Mouse (Mus musculus) brain, embryonic 14.5 days (tissue): ENCODE measurements around the gene Ttf1.

Source experiments
- CTCF ChIP-seq: fragments of 200-500 bp; IDR thresholded peaks from 2 replicates; pipeline ENCODE4 v1.5.1; 2012; ENCODE audit warnings: inconsistent platforms, mild to moderate bottlenecking, moderate library complexity, borderline replicate concordance; ENCODE audit not compliant: insufficient read depth, insufficient read length; ENCODE audit errors: extremely low read depth
- POLR2A ChIP-seq: fragments of 200-500 bp; IDR thresholded peaks from 2 replicates; pipeline ENCODE4 v1.6.1; 2012; ENCODE audit warnings: mild to moderate bottlenecking, inconsistent platforms, borderline replicate concordance; ENCODE audit not compliant: poor library complexity, insufficient read depth, insufficient read length, severe bottlenecking; ENCODE audit errors: extremely low read depth

DNA sequence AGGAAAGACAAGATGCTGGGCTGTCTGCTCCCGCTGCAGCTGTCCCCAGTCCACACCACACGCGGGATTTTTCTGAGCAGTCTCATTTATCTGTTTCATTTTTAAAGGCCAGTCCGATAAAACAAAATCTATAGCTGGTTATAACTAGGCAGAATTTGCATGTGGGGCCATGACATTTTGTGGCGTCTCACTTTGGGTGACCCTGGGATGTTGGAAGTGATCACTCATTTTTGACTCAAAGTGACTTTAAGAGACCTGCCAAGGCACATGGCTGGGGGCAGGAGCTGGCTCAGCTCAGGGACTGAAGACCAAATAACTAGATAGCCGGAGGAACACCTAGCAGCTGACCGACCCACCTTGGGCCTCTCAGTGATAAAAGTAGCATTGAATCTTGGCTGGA, 37.1 kb upstream of the Ttf1 start:
- no peak for TF ChIP-seq CTCF
- no peak for TF ChIP-seq POLR2A
